Mouse (Mus musculus): ENCODE measurements around the gene Cdpf1.

DNA sequence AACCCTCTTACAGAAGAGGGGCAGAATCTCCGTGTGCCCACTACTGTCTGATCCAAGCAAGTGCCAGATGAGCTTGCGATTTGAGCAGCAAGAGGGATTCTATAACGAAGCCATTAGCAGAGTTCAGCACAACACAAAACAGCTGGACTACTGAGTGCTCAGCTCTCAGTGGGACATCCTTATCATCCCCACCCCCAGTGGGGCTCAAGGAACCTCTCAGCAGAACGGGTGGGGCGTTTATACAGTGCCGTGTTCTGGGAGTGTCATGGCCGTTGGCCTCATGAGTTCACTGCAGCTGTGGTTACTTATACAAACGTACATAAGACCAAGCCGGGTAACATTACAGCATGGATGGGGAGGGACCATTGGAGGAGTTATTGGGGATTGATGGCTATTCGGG, 1.9 kb upstream of the Cdpf1 start:
- no peak for TF ChIP-seq CTCF (IDR thresholded peaks at IDR 0.05; ENCODE audit: control insufficient read depth, insufficient read depth, insufficient read length)
- no peak for TF ChIP-seq USF1 (IDR thresholded peaks at IDR 0.05; ENCODE audit: low read depth)
- TF ChIP-seq CEBPB (IDR thresholded peaks at IDR 0.05; ENCODE audit: low read depth): no peak
- TF ChIP-seq MYOG (IDR thresholded peaks at IDR 0.05; ENCODE audit: control insufficient read depth, extremely low read depth, insufficient read length): no peak
- TF ChIP-seq FOSL1 (IDR thresholded peaks at IDR 0.05; ENCODE audit: insufficient read depth, low read length, poor library complexity, severe bottlenecking): no peak

All from C2C12 (cell line).